Mouse (Mus musculus): Measurements from ENCODE around the gene Rac2.

Rac2 gene

DNA sequence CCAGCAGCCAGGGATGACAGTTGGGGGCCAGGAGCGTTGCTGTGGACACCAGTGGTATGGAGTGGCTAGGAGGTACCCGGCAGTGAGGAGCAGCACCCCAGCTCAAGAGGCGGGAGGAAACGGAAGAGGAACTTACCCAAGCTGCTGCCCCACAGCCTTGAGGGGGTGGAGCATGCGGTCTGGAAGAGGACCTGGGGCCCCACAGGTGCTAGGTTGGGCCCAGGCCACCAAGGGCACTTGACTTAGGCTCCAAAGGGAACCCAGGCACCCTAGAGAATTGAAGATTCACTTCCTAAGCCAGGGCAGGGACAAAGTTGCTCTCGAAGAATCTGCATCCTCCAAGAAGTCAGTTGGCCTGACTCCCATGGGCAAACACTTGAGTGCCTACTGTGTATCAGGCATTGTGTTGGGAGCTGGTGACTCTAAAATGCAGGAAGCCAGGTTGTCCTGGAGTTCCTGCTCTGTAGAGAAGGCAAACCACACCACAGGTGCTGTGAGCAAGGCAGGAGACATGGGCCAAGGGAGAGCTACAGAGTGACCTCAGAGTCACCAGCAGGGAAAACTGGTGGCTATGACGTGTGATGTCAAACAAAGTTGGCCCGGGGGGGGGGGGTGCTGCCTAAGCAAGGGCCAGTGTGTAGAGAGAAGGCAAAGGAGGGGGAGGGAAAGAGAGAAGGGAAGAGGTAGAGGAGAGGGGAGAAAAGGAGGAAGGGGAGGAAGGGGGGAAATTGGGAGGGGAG, at the start of gene Rac2:
Gene Rac2 (minus strand): TSS at position 126 of the 740 bp plus-strand sequence.
- no peak for DNase-seq (ENCODE audit: low spot score)

DNA sequence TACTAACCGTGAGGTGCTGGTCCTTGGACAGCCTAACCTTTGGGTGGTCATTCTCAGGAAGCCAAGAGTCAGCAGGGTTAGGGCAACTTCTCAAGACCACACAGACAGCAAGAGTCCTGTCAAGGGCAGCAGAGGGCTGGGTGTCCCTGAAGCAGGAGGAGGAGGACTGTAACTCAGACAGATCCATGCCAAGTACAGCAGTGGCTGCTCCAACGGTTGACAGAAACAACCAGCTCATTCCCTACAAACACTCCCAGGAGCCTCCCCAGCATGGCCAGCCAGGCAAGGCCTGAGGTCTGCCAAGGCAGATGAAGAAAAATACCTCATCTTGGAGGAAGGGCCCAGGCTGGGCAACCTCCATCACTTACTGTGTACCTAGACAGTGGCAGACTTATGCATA, 44.4 kb upstream of the Rac2 start:
- no peak for DNase-seq (ENCODE audit: low spot score)

DNA sequence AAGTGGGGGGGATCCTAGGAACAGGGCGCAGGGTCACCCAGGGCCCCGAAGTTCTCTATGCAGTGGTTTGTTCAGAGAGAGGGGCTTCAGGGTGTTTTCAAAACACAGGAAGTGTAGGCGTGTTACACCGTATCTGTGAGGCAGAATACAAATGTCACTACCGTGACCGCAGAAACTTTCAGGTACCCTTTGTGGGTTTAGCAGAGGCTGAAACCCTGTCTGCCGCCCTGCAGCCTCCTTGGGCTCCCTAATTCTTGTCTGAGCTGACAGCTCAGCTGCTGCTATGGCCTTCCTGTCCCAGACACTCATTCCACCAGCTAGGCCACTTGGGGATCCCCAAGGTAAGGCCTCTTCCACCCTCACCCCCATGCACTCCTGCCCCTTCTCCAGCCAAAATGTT, 42.0 kb upstream of the Rac2 start:
- DNase-seq (ENCODE audit: low spot score): no peak

DNA sequence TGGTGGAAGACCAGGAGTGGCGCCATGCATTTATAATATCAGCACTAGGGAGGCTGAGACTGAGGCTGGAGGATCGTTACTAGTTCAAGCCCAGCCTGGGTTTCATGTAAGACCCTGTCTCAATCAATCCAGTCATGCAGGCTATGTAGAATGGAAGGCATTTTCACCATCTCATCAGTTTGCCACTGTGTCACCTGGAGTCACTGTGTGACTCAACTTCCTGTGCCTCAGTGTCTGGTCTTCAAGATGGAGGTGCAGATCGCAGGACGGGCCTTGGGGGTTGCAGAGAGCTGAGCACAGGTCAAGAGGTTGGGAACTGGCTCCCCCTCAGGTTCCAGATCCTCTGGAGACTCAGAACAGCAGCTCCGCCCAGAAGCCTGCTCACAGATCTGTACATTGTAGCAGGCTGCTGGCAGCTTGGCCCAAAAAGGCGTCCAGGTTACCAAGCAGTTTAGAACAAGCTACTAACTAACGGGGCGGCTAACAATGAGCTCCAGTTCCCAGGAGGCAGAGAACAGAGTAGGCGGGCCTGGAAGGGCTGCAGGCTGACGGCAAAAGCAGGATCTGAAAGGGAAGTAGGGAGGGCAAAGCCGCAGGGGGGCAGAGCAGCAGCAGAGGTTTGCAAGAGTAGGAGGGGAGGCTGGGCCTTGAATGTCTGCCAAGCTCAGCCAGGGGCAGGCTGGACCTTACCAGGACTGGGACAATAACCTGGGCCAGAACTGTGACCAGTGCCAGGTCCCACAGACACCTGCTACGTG, 38.3 kb upstream of the Rac2 start:
- peak; percentile 31 for DNase-seq (ENCODE audit: low spot score)

DNA sequence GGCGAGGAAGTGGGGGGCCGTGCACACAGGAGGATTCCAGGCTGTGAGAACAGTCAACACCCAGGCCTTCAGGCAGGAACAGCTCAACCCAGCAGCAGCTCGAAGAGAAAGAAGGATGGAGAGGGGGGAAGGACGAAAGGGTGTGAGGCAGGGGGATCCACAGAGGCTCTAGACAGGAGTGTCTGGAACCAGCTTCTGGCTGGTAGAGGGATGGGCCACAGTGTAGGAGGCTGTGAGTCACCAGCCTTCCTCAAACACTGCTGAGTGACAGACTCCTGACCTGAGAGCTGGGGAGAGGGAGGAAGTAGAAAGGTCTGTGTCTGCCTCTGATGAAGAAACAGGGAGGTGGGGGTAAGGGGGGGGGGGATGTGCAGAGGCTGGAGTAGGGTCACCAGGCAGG, 34.9 kb upstream of the Rac2 start:
- DNase-seq (ENCODE audit: low spot score): peak; percentile 35

DNA sequence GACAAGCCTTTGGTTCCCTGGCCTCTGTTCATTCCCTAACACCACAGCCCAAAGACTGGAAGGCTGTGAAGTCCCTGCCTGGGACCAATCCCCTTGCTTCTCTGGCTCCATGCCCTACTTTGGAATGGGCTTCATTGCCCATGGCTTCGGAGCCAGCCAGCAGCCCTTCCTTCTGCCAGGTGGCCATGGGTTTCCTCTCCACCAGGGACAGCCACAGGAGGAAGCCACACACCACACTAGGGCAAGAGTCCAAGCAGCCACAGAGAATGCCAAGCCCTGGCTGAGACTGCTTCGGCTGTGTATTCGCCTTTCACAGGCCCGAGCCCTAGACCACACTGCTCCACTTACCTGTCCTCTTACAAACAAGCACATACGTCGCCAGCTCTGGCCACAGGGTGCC, 33.5 kb upstream of the Rac2 start:
- DNase-seq (ENCODE audit: low spot score): no peak

DNA sequence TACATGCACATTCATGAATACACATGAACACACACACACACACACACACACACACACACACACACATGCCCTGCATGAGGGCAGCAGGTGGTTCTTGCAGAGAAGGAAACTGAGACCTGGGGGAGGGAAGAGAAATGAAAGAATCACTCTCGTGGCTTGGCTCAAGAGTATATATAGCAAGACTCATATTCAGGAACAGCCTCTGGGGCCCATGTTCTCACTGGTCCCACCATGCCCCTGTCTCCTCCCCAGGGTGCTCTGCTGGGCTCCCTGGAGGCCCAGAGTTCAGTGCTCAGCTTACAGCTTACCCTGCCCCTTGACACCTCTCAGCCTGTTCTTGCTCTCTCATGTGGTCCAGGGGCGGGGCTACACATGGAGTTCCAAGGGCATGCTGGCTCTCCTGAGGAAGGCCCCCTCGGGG, 32.8 kb upstream of the Rac2 start:
- no peak for DNase-seq (ENCODE audit: low spot score)

DNA sequence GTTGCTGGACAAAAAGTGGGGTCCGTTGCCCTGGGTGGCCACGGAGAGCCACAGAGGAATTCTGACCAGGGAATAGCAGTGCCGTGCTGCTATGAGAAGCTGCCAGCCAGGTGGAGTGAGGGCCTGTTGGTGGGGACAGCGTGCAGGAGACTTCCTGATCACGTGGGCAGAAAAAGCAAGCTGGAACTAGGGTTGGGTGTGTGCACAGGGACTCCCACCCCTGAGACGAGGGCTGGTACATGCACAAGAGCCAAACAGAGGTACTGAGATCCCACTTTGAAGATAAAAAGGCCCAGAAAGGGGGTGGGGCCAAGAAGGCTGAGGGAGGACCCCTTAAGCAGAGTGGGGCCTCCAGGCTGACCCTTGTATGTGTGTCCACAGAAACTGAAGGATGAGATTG, 31.7 kb upstream of the Rac2 start:
- no peak for DNase-seq (ENCODE audit: low spot score)

DNA sequence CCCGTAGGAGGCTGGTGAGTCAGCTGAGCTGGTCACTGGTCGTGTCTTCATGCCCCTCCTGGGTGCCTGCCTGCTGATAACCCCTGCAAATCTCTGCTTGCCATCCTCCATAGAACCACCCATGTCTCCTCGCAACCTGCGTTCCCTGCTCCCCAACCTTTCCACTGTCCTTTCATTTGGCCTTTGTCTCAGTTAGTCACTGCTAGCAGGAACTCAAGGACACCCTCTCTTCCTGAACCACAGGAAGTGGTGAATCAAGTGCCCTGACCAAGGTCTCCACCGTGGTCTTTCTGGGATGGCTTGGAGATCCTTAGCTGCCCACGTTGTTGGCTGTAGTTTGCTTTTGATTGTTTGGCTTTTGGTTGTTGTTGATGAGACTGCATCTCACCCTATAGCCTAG, 28.6 kb upstream of the Rac2 start:
- no peak for DNase-seq (ENCODE audit: low spot score)

DNA sequence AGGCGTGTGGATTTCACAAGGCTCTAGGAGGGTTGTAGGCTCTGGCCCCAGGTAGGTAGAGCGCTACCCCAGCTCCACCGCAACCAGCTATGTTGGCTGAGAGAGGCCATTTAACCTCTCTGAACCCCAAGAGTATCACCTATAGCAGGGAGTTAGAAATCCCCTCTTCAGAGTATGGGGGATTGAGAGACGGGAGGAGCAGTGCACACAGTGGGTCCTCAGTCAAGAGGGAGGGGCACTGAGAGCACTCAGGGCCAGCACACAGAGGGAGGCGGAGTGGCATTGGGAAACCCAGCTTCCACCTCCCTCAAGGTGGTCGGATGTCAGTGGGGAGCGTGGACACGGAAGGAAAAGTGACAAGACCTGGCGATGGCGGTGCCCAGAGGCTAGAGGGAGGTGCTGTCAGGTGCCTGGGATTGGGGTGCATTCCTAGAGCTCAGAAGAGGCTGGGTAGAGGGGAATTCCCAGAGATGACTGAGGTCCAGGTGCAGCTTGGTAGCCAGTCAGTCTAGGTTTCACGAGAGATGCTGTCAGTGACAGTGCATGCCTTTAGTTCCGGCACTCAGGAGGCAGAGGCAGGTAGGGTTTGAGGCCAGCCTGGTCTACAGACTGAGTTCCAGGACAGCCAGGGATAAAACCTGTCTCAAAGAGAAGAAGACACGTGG, 27.1 kb upstream of the Rac2 start:
- no peak for DNase-seq (ENCODE audit: low spot score)

DNA sequence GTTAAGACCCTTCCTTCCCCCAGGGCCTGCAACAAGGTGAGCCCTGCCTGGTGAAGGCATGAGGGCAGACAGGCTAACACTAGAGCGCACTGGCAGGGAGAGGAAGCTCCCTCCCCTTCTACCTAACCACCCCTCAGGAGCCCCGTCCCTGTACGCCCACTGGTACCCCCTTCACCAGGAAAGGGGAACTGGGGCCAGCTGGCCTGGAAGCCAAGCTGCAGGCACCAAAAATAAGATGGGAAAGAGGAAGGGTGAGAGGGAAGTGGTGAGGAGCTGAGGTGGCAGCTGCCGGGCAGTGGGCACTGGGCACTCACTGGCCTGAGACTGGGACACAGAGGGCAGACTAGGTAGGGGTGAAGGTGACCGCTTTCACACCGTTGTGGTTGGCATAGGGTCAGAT, 26.5 kb upstream of the Rac2 start:
- DNase-seq (ENCODE audit: low spot score): no peak

DNA sequence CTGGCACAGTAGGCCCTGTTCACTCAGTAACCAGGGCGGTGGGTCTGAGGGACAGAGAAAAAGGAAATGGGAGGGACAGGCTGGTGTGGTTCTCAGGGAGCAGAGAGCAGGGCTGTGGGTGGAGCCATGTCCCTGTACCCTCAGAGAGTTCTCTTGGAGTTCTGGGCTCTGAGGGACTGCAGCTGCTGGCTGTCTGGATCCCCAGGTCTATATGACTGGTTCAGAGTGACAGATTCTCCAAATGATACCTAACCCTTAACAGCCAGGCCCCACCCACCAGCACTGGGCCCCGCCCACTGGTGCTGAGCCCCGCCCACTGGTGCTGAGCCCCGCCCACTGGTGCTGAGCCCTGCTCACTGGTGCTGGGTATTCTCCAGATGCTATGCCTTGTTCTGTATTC, 25.1 kb upstream of the Rac2 start:
- no peak for DNase-seq (ENCODE audit: low spot score)

DNA sequence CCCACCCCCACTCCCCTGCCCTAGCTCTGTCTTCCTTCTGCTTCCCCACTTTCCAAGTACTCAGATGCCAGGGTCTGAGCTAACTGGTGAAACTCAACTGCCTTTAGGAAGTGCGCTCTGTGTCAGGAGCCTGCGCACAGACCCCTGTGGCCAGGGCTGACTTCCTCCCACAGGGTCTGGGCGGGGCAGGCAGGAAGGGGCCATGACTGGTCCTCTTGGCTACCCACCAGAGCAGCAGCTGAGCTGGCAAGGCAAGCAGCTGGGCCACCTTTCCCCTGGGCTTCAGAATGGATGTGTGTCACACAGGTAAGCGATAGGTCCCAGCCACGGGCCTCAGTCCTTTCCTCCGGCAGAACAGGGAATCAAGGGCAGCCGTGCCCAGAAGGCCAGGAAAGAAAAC, 24.3 kb upstream of the Rac2 start, which contains the start of gene Cyth4:
Gene Cyth4 (plus strand): TSS at position 134 of the 400 bp plus-strand sequence.
- DNase-seq (ENCODE audit: low spot score): peak; percentile 20

DNA sequence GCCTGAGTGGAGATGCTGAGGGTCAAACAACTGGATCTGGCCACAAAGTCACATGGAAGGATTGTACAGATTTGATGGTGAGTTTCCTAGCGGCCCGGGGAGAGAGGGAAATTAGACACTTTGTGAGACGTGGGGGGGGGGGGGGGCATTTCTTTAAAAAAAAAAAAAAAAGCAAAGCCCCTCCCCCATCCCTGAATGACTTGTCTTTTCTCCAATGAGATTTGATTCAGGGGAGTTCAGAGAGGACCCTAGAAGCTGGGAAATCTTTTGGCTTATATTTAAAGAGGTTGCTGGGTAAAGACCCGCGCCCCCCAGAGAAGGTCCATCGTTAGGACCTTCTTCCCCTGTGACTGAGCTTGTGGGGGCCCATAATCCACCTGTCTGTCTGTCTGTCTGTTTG, 23.9 kb upstream of the Rac2 start:
- no peak for DNase-seq (ENCODE audit: low spot score)

DNA sequence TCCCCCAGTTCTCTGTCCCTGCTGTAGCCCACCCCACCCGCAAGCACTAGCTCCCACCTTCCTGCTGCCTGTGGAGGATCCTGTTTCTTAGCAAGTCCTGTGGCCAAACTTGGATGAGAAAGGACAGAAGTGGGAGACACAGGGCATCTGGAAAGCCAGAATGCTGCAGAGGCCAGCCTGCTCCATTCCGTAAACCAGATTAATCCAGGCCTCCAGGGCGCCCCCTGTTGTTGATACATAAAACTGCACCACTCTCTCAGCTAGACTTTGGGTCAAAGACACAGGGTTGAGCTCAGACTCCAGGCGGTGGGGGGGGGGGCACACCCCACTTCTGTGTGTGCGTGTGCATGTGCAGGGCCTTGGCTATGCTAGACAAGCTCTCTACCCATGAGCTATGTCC, 22.9 kb upstream of the Rac2 start:
- no peak for DNase-seq (ENCODE audit: low spot score)

DNA sequence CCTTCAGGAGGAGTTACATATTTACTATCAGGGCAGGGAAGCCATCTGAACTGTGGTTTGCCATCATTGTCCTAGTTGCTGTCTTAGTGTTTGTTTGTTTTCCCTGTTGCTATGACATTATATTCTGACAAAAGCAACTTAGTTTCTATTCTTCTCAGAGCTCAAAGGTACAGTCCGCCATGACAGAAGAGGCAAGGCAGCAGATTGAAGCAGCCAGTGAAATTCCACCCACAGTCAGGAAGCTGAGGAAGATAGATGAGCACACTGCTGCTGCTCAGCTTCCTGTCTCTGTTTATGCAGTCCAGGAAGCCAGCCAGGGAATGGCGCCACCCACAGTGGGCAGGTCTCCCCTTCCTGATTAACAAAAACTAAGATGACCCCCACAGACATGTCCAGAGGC, 22.2 kb upstream of the Rac2 start:
- DNase-seq (ENCODE audit: low spot score): no peak

DNA sequence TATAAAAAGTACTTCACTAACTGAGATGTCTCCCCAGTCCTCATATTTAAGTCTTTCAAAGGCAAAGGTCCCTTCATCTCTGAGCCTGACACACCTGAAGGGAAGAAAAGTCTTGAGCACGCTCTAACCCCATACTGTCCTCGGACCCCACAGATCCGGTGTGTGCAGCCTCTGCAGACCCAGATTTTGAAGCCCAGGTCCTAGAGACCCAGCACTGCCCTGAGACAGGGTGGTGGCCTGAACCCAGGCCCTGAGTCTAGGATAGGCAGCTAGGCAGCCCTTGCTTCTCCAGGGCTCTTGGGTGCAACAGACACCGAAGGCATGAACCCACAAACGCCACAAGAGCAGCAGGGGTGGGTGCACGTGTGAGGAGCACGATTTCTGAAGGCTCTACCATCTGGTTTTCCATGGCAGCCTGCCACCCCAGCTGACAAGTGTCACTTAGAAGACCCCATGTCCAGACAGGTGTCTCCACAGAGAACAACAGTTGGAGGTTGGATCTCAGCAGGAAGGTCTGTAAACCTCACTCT, 21.4 kb upstream of the Rac2 start:
- no peak for DNase-seq (ENCODE audit: low spot score)

DNA sequence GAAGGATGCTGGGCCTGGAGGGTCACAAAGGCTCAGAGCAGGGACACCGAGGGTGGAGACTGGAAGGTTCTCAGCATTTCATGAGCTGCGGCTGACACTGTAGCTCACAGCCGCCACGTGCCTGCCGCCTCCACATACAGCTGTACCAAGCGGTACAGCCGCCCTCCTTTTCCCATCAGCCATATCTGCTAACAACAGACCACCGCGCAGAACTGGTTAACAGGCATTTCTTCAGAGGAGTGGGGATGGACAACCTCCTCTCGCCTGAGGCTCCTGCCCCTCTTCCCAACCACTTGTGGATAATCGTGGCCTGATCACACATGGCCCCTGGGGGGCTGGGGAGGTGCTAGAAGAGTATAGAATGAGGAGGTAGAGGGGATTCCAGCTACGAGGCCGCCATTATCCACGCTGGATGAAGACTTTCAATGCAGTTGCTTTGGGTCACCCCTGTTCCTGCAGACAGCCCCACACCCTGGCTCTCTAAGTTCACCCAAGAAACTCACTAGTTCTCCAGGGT, 19.9 kb upstream of the Rac2 start:
- DNase-seq (ENCODE audit: low spot score): no peak

DNA sequence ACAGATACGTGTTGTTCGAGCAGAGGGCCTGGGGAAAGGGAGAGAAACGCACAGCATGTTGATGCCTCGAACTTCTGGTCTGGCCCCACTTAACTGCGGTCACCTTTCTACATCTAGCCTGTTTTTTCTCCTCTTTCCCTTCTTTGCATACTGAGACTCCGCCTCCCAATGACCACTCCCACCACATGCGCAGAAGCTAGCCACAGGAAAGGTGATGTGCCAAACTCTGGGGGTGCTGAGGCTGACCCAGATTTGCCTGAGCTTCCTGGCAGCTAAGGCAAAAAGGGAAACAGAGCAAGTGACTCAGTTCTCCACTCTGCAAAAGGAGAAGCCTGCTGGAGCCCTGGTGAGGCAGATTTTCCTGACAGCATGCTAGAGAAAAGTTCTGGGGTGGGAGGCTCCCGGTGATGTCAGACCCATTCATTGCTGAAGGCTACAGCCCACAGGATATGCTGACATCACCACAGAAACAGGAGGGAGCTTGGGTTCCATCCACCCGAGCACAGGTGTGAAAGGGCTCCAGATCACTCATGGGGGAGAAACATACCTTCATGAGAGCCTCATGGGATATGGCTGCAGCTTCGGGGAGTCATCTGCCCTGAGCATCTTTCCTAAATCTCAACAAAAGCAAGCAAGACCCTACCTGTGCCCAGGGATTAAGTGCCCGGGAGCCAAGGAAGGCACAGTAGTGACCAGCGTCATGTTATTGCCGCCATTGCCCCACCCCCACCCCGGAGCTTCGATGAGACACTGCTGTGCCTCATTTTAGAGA, 19.3 kb upstream of the Rac2 start:
- no peak for DNase-seq (ENCODE audit: low spot score)

DNA sequence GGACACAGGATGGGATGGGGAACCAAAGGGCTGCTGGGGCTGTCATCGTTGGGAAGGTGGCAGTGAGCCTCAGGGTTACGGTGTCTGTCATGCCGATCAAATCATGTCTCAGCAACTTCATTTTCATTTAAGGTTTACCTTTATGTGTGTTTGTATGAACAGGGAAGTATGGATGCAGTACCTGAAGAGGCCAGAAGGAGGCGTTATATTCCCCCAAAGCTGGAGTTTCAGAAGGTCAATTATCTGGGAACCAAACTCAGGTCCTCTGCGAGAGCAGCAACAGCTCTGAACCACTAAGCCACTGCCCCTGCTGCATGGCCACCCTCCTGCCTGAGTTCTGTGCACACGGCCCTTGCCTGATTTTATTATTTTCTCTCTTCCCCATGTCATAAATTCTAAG, 18.2 kb upstream of the Rac2 start:
- DNase-seq (ENCODE audit: low spot score): no peak

DNA sequence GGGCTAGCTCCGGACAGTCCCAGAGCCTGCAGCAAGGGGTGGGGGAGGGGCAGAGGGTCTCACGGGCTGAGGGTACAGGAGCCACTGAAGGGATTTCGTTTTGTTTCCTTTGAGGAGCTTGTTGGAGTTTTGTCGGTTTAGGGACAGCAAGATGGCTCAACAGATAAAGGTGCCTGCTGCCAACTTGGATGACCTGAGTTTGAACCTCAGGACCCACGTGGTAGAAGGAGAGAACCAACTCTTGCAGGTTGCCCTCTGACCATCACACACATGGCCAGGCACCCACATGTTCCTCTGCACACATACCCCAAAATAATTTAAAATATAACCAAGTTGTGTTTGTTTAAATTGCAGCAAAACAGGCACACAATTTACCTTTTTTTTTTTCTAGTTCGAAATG, 17.4 kb upstream of the Rac2 start:
- DNase-seq (ENCODE audit: low spot score): no peak

DNA sequence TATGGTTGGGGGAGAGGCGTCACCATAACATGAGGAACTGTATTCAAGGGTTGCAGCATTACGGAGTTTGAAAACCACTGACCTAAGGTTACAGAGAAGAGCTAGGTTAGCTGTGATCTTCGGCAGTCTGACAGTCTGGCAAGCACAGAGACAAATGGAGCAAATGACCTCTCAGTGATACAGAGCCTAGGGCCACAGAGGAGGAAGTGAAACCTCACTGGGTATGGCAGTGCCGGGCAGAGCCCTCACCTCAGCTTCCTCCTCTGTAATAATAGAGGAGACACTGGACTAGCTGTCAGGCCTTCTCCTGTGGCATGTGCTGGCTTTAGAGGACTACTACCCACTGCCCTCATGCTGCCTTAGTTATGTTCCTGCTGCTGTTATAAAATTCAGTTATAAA, 16.3 kb upstream of the Rac2 start:
- DNase-seq (ENCODE audit: low spot score): no peak

Data from urinary bladder, postnatal 14 days (tissue).